Mouse (Mus musculus) lung, postnatal 14 days (tissue): ENCODE results near the gene Prss35.

Experiments used
- DNase-seq: peaks from one replicate; pipeline ENCODE4 v3.0.0; 2021

The Prss35 gene

DNA sequence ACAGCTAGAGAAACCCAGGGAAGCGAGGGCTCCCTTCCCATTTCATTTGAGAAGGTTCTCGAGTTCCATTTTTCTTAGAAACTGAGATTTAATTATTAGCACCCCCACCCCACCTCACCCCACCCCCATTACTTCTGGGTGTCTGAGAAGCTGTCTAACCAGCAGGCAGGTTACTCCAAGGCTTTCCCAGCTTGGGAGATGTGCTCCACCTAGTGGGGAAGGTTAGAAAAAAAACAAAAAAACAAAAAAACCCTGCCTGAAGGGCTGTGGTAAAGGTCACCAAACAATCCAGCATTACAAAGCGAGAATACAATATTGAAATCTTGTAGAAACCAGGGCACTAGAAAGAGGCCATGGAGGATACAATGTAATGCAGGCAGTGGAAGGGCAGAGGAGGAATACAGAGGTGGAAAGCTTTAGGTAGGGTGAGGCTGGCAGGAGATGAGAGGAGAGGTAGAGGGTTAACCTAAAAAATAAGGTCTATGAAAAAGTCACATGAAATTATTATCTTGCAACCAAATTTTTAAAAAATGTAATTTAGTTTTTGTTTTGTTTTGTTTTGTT is 57.2 kb downstream of the Prss35 start:
- DNase-seq = peak; percentile 24
